Mouse (Mus musculus): ENCODE data around the gene Atxn7l1. TPM values are rescaled to one million over a fixed set of nuclear protein-coding genes. Genes with fewer than 3 reads are reported as not detected.

Atxn7l1 gene
- polyA plus RNA-seq, 1 experiment: 12.4 TPM

DNA sequence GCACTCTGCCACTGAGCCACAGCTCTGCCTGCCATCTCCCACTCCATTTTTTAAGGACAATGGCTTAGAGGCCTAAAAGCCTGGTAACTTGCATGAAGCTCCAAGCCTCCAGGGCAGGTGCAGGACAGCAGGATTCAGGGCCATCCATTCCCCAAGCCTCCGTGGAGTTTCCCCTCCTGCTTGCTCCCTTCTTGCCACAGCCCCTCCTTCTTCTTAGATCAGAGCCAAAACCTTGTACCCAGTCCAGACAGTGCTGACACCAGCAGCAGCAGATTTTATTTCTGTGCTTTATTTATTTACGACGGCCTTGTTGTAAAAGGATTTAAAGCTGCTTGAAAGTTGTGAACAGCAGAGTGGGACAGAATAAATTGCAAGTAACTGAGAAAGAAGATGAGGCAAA, 140.2 kb downstream of the Atxn7l1 start:
- TF ChIP-seq TCF12 (IDR thresholded peaks at IDR 0.05; ENCODE audit: insufficient read depth, poor library complexity, severe bottlenecking) (no peak), REST (IDR thresholded peaks at IDR 0.05; ENCODE audit: insufficient read depth, insufficient read length) (no peak), CEBPB (IDR thresholded peaks at IDR 0.05; ENCODE audit: insufficient read depth, poor library complexity, severe bottlenecking) (no peak), POLR2AphosphoS2 (IDR thresholded peaks at IDR 0.05; ENCODE audit: insufficient read length, low read depth) (no peak), MAX (IDR thresholded peaks at IDR 0.05; ENCODE audit: low read depth) (no peak), MYOG (IDR thresholded peaks at IDR 0.05; ENCODE audit: control insufficient read depth in 1 of 3, insufficient read depth in 1 of 3, insufficient read length in 2 of 3, low read depth in 2 of 3) (no peak), TCF3 (IDR thresholded peaks at IDR 0.05; ENCODE audit: insufficient read length, low read depth) (no peak), SRF (IDR thresholded peaks at IDR 0.05; ENCODE audit: control insufficient read depth, insufficient read length, low read depth) (no peak), POLR2A (IDR thresholded peaks at IDR 0.05; ENCODE audit: insufficient read length, low read depth) (no peak), USF1 (IDR thresholded peaks at IDR 0.05; ENCODE audit: low read depth) (no peak), MYOD1 (IDR thresholded peaks at IDR 0.05; ENCODE audit: control insufficient read depth in 1 of 3, insufficient read length in 2 of 3, low read depth in 2 of 3) (no peak), E2F4 (IDR thresholded peaks at IDR 0.05; ENCODE audit: insufficient read depth) (no peak)
- H3K4me3 ChIP-seq: no peak overlapping the region

GRCm38 (mm10) chr12:33288746-33289145, 141.3 kb downstream of the Atxn7l1 start:
- Histone ChIP-seq H3K36me3 (ENCODE audit: control insufficient read depth, insufficient read depth) (no peaks in the 10 kb centered on the region), H3ac (ENCODE audit: control insufficient read depth, insufficient read length) (no peak overlapping the region)

More for the DNA sequence above, 140.2 kb downstream of the Atxn7l1 start:
- H3K79me2 ChIP-seq (ENCODE audit: control insufficient read depth, insufficient read depth): no peaks in the 10 kb centered on the region
- no peak overlapping the region for H3K4me2 ChIP-seq (ENCODE audit: low read depth)
- no peak overlapping the region for H3ac ChIP-seq (ENCODE audit: control insufficient read depth, insufficient read length)
- H3K36me3 ChIP-seq (ENCODE audit: control insufficient read depth, insufficient read depth): no peaks in the 10 kb centered on the region
- H3K27me3 ChIP-seq (ENCODE audit: control insufficient read depth, insufficient read depth, insufficient read length): no peaks in the 10 kb centered on the region

DNA sequence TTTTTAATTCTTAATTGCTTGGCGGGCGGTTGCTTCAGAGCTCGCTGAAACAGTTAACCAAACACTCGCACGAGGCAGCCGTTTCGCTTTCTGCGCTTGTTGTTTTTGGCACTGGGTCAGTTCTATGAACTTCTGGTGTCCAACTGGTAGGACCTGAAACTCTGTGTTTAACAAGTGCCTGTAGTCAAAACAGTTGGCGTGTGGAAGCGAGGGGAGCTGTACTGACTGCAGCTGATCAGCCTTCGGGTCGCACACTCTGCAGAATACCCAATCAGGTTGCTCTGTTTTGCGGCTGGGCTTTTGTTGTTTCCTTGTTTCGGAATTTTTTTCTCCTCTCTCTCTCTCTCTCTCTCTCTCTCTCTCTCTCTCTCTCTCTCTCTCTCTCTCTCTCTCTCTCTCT, 154.6 kb downstream of the Atxn7l1 start:
- H3K4me3 ChIP-seq: peak overlapping the region; percentile 56
- no peaks in the 10 kb centered on the region for H3K36me3 ChIP-seq (ENCODE audit: control insufficient read depth, insufficient read depth)
- peak overlapping the region; percentile 93 for H3K4me2 ChIP-seq (ENCODE audit: low read depth)
- H3K27me3 ChIP-seq (ENCODE audit: control insufficient read depth, insufficient read depth, insufficient read length): no peaks in the 10 kb centered on the region
- H3K79me2 ChIP-seq (ENCODE audit: control insufficient read depth, insufficient read depth): no peaks in the 10 kb centered on the region
- no peak overlapping the region for H3ac ChIP-seq (ENCODE audit: control insufficient read depth, insufficient read length)
- TF ChIP-seq MYOG (IDR thresholded peaks at IDR 0.05; ENCODE audit: control insufficient read depth in 1 of 3, insufficient read depth in 1 of 3, insufficient read length in 2 of 3, low read depth in 2 of 3) (peak in 1 of 3 experiments; percentile 50), TCF3 (IDR thresholded peaks at IDR 0.05; ENCODE audit: insufficient read length, low read depth) (no peak)

More at GRCm38 (mm10) chr12:33288746-33289145, 141.3 kb downstream of the Atxn7l1 start:
- no peak overlapping the region for H3K4me3 ChIP-seq
- no peaks in the 10 kb centered on the region for H3K27me3 ChIP-seq (ENCODE audit: control insufficient read depth, insufficient read depth, insufficient read length)
- no peak overlapping the region for H3K4me2 ChIP-seq (ENCODE audit: low read depth)
- TF ChIP-seq POLR2A (IDR thresholded peaks at IDR 0.05; ENCODE audit: insufficient read length, low read depth) (no peak), SRF (IDR thresholded peaks at IDR 0.05; ENCODE audit: control insufficient read depth, insufficient read length, low read depth) (no peak), TCF3 (IDR thresholded peaks at IDR 0.05; ENCODE audit: insufficient read length, low read depth) (no peak), MYOG (IDR thresholded peaks at IDR 0.05; ENCODE audit: control insufficient read depth in 1 of 3, insufficient read depth in 1 of 3, insufficient read length in 2 of 3, low read depth in 2 of 3) (no peak), E2F4 (IDR thresholded peaks at IDR 0.05; ENCODE audit: insufficient read depth) (no peak), REST (IDR thresholded peaks at IDR 0.05; ENCODE audit: insufficient read depth, insufficient read length) (no peak), TCF12 (IDR thresholded peaks at IDR 0.05; ENCODE audit: insufficient read depth, poor library complexity, severe bottlenecking) (no peak), USF1 (IDR thresholded peaks at IDR 0.05; ENCODE audit: low read depth) (no peak), MYOD1 (IDR thresholded peaks at IDR 0.05; ENCODE audit: control insufficient read depth in 1 of 3, insufficient read length in 2 of 3, low read depth in 2 of 3) (no peak), POLR2AphosphoS2 (IDR thresholded peaks at IDR 0.05; ENCODE audit: insufficient read length, low read depth) (no peak), MAX (IDR thresholded peaks at IDR 0.05; ENCODE audit: low read depth) (no peak), CEBPB (IDR thresholded peaks at IDR 0.05; ENCODE audit: insufficient read depth, poor library complexity, severe bottlenecking) (no peak)
- H3K79me2 ChIP-seq (ENCODE audit: control insufficient read depth, insufficient read depth): no peaks in the 10 kb centered on the region

DNA sequence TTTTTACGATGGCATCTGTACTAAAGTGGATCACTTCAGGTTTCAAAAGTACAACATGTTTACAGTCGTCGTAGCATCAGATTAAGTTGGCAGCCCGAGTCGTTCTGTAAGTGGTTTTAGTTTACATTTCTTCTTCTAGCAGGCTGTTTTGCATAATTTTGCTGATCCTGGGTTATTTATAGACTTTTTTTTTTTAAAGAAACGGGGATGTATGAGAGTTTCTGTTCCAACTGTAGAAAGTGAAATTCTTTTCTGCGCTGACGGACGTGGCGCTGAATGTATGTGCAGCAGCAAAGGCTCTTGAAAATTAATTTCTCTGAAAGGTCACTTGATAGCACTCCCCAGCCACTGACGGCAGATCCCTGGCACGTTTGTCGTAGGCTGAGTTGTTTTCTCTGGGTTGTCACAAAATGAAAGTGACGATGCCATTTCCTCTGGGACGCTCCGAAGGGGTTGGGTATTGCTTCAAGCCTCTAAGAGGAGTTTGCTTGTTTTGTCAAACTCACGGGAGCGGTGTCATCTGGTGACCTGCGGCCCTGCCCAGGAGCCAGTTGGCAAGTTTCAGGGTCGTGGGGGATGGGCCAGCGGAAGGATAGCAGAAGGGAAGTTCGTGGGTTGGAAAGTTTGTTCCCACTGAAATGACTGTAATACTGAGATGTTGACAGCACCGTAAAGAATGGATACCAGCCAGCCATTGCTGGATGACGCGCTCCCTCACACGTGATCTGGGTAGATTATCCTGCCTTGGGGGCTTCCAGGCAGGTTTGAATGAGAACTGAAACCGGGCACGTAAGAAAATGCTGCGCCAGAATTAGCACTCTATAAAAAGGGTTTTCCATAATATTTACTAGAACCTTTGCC, 155.3 kb downstream of the Atxn7l1 start:
- no peak for TF ChIP-seq SRF (IDR thresholded peaks at IDR 0.05; ENCODE audit: control insufficient read depth, insufficient read length, low read depth)
- TF ChIP-seq USF1 (IDR thresholded peaks at IDR 0.05; ENCODE audit: low read depth): peak; percentile 70
- TF ChIP-seq MYOG (IDR thresholded peaks at IDR 0.05; ENCODE audit: control insufficient read depth in 1 of 3, insufficient read depth in 1 of 3, insufficient read length in 2 of 3, low read depth in 2 of 3): no peak
- Histone ChIP-seq H3K4me3 (peak overlapping the region; percentile 56), H3ac (ENCODE audit: control insufficient read depth, insufficient read length) (no peak overlapping the region), H3K27me3 (ENCODE audit: control insufficient read depth, insufficient read depth, insufficient read length) (no peaks in the 10 kb centered on the region), H3K79me2 (ENCODE audit: control insufficient read depth, insufficient read depth) (no peaks in the 10 kb centered on the region), H3K4me2 (ENCODE audit: low read depth) (peak overlapping the region; percentile 93), H3K36me3 (ENCODE audit: control insufficient read depth, insufficient read depth) (no peaks in the 10 kb centered on the region)

DNA sequence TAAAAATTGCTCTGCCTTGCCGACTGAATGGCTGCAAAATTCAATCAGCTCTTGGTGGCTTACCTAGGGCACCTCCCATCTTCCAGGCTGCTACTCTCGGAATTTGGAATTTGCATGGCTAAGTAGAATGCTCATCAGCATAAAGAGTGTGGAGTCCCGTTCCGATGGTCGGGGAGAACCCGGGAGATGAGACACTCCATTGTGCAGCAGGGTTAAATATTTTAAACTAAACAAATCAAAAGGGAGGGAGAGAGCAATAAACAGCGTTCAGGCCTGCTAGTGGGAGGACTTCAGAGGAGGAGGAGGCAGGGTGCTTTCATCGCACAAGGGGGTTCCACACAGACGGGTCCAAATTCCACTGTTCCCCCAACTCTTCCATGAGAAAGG, 155.9 kb downstream of the Atxn7l1 start:
- H3ac ChIP-seq (ENCODE audit: control insufficient read depth, insufficient read length): no peak overlapping the region
- H3K27me3 ChIP-seq (ENCODE audit: control insufficient read depth, insufficient read depth, insufficient read length): no peaks in the 10 kb centered on the region
- no peaks in the 10 kb centered on the region for H3K36me3 ChIP-seq (ENCODE audit: control insufficient read depth, insufficient read depth)
- TF ChIP-seq MYOD1 (IDR thresholded peaks at IDR 0.05; ENCODE audit: control insufficient read depth in 1 of 3, insufficient read length in 2 of 3, low read depth in 2 of 3): no peak
- TF ChIP-seq CEBPB (IDR thresholded peaks at IDR 0.05; ENCODE audit: insufficient read depth, poor library complexity, severe bottlenecking): no peak
- TF ChIP-seq SRF (IDR thresholded peaks at IDR 0.05; ENCODE audit: control insufficient read depth, insufficient read length, low read depth): no peak
- TF ChIP-seq USF1 (IDR thresholded peaks at IDR 0.05; ENCODE audit: low read depth): no peak
- no peak for TF ChIP-seq POLR2AphosphoS2 (IDR thresholded peaks at IDR 0.05; ENCODE audit: insufficient read length, low read depth)
- TF ChIP-seq MAX (IDR thresholded peaks at IDR 0.05; ENCODE audit: low read depth): no peak
- no peak for TF ChIP-seq MYOG (IDR thresholded peaks at IDR 0.05; ENCODE audit: control insufficient read depth in 1 of 3, insufficient read depth in 1 of 3, insufficient read length in 2 of 3, low read depth in 2 of 3)
- no peak for TF ChIP-seq TCF12 (IDR thresholded peaks at IDR 0.05; ENCODE audit: insufficient read depth, poor library complexity, severe bottlenecking)
- TF ChIP-seq POLR2A (IDR thresholded peaks at IDR 0.05; ENCODE audit: insufficient read length, low read depth): no peak
- no peak for TF ChIP-seq TCF3 (IDR thresholded peaks at IDR 0.05; ENCODE audit: insufficient read length, low read depth)
- TF ChIP-seq REST (IDR thresholded peaks at IDR 0.05; ENCODE audit: insufficient read depth, insufficient read length): no peak
- TF ChIP-seq E2F4 (IDR thresholded peaks at IDR 0.05; ENCODE audit: insufficient read depth): no peak
- peak overlapping the region; percentile 93 for H3K4me2 ChIP-seq (ENCODE audit: low read depth)
- no peaks in the 10 kb centered on the region for H3K79me2 ChIP-seq (ENCODE audit: control insufficient read depth, insufficient read depth)
- peak overlapping the region; percentile 56 for H3K4me3 ChIP-seq

All from myocyte (in vitro differentiated cells).